Mouse (Mus musculus) skeletal muscle tissue, adult 2 months (tissue): ENCODE measurements around the gene Gjd3.

Source experiments
- DNase-seq: peaks from one replicate; pipeline ENCODE4 v3.0.0-alpha.2; 2012; ENCODE audit warnings: low read depth, low spot score

Gene Gjd3

GRCm38 (mm10) chr11:98981289-98981996, 1.4 kb downstream of the Gjd3 start:
- no peak for DNase-seq

GRCm38 (mm10) chr11:98979356-98979755, 3.5 kb downstream of the Gjd3 start:
- no peak for DNase-seq

- no peak for DNase-seq
These were observed 4.2 kb downstream of the Gjd3 start for GRCm38 (mm10) chr11:98978526-98979148.

GRCm38 (mm10) chr11:98974871-98975719, 7.7 kb downstream of the Gjd3 start:
- peak; percentile 62 for DNase-seq

- no peak for DNase-seq
These were observed 8.6 kb downstream of the Gjd3 start for GRCm38 (mm10) chr11:98974213-98974612.

- no peak for DNase-seq
These were observed 9.2 kb downstream of the Gjd3 start for GRCm38 (mm10) chr11:98973584-98973983.

GRCm38 (mm10) chr11:98972801-98973360, 9.9 kb downstream of the Gjd3 start:
- DNase-seq, result no peak

- DNase-seq, result no peak
These were observed 10.6 kb downstream of the Gjd3 start for GRCm38 (mm10) chr11:98972215-98972614.

- no peak for DNase-seq
These were observed 11.3 kb downstream of the Gjd3 start for GRCm38 (mm10) chr11:98971316-98972031.

- no peak for DNase-seq
These were observed 12.5 kb downstream of the Gjd3 start for GRCm38 (mm10) chr11:98970191-98970925.

- DNase-seq, result no peak
These were observed 13.3 kb downstream of the Gjd3 start for GRCm38 (mm10) chr11:98969496-98969927.

GRCm38 (mm10) chr11:98968716-98969495, 13.9 kb downstream of the Gjd3 start:
- DNase-seq, result no peak

GRCm38 (mm10) chr11:98968079-98968478, 14.7 kb downstream of the Gjd3 start:
- DNase-seq, result no peak

- DNase-seq, result peak; percentile 94
These were observed 16.2 kb downstream of the Gjd3 start for GRCm38 (mm10) chr11:98966499-98967141.

- no peak for DNase-seq
These were observed 17.3 kb downstream of the Gjd3 start for GRCm38 (mm10) chr11:98965416-98966077.

- no peak for DNase-seq
These were observed 18.0 kb downstream of the Gjd3 start for GRCm38 (mm10) chr11:98964616-98965415.

GRCm38 (mm10) chr11:98964201-98964615, 18.6 kb downstream of the Gjd3 start:
- no peak for DNase-seq
